Mouse (Mus musculus) lung, embryonic 14.5 days (tissue): ENCODE data around the gene Gm10840. TPM values are rescaled to one million over a fixed set of nuclear protein-coding genes. Genes with fewer than 3 reads are reported as not detected.
A peak's percentile ranks its signal among the peaks of the same experiment; 100 is the strongest.

Source experiments
- ATAC-seq: fragments of 200-750 bp; cut with Nextera tagmentation; 2 replicates; pipeline ENCODE4 v1.8.0; 2017; ENCODE audit warnings: mild to moderate bottlenecking, moderate TSS enrichment, moderate library complexity; ENCODE audit not compliant: insufficient read depth
- DNase-seq: peaks from one replicate; pipeline ENCODE4 v3.0.0-alpha.2; 2015
- H3K27ac ChIP-seq: fragments of 300-500 bp; sonication (generic); 2 replicates; pipeline ENCODE4 v1.5.1; 2014; ENCODE audit warnings: low read depth, mild to moderate bottlenecking, moderate library complexity
- H3K27me3 ChIP-seq: fragments of 300-500 bp; sonication (generic); 2 replicates; pipeline ENCODE4 v1.6.1; 2014; ENCODE audit warnings: low read length, control low read depth; ENCODE audit not compliant: insufficient read depth
- H3K36me3 ChIP-seq: fragments of 300-500 bp; sonication (generic); 2 replicates; pipeline ENCODE4 v1.6.1; 2014; ENCODE audit warnings: control low read depth; ENCODE audit not compliant: insufficient read depth
- H3K4me1 ChIP-seq: fragments of 300-500 bp; sonication (generic); 2 replicates; pipeline ENCODE4 v1.6.1; 2014; ENCODE audit warnings: antibody characterized with exemption, control low read depth; ENCODE audit not compliant: insufficient read depth
- H3K4me2 ChIP-seq: fragments of 300-500 bp; sonication (generic); 2 replicates; pipeline ENCODE4 v1.6.1; 2014; ENCODE audit warnings: mild to moderate bottlenecking
- H3K4me3 ChIP-seq: fragments of 300-500 bp; sonication (generic); 2 replicates; pipeline ENCODE4 v1.5.1; 2014; ENCODE audit warnings: low read depth, low read length
- H3K9ac ChIP-seq: fragments of 300-500 bp; sonication (generic); 2 replicates; pipeline ENCODE4 v1.6.1; 2014
- H3K9me3 ChIP-seq: fragments of 300-500 bp; sonication (generic); 2 replicates; pipeline ENCODE4 v1.6.1; 2016; ENCODE audit warnings: low read depth, low read length, control low read depth
- CTCF ChIP-seq: IDR thresholded peaks from 2 replicates; pipeline ENCODE4 v1.5.1; 2016; ENCODE audit warnings: antibody characterized with exemption, low read depth
- WGBS: fragments of 180-500 bp; shearing (Covaris S2); extraction: QIAGEN DNeasy Blood & Tissue Kit; methylation state at CpG from one replicate; pipeline ENCODE4 v1.1.7; 2014; 5-methylcytosine and 5-hydroxymethylcytosine counted together
- polyA plus RNA-seq: library from polyadenylated mRNA; unstranded; fragments of >200 nt; fragmentation: Nextera tagmentation; extraction: Ambion mirVana; gene quantifications from 2 replicates; pipeline ENCODE4 v1.2.1, GENCODE M21; 2014

Gene Gm10840
- polyA plus RNA-seq, 1 experiment from 2014 or later = not detected

GRCm38 (mm10) chr11:106191716-106192115 is 31.1 kb downstream of the Gm10840 start:
- Histone ChIP-seq H3K27me3 (no peaks in the 10 kb centered on the region), H3K27ac (no peak overlapping the region), H3K4me2 (no peak overlapping the region), H3K9me3 (no peaks in the 10 kb centered on the region), H3K36me3 (peaks cover 5% of the 10 kb centered on the region; the same call in 1 of the 2 replicates), H3K9ac (no peak overlapping the region), H3K4me3 (no peak overlapping the region), H3K4me1 (0 out of 2 replicates have a peak, but pooled peaks cover 5% of the 10 kb centered on the region)
- ATAC-seq = no peak
- DNase-seq = no peak
- 95% methylated on average over 3 of the region's 3 CpGs for WGBS
- no peak for TF ChIP-seq CTCF

- ATAC-seq = no peak
- Histone ChIP-seq H3K9ac (no peak overlapping the region), H3K27me3 (no peaks in the 10 kb centered on the region), H3K27ac (no peak overlapping the region), H3K4me2 (peak overlapping the region; percentile 75), H3K4me1 (0 out of 2 replicates have a peak, but pooled peaks cover 5% of the 10 kb centered on the region), H3K9me3 (no peaks in the 10 kb centered on the region), H3K36me3 (peaks cover 9% of the 10 kb centered on the region; the same call in 1 of the 2 replicates), H3K4me3 (peak overlapping the region; percentile 55)
- DNase-seq = no peak
- 76% methylated on average over 5 of the region's 5 CpGs for WGBS
- TF ChIP-seq CTCF = no peak
These were observed 31.6 kb downstream of the Gm10840 start for GRCm38 (mm10) chr11:106192241-106192640.

- DNase-seq = peak; percentile 26
- Histone ChIP-seq H3K9ac (peak overlapping the region; percentile 57), H3K27me3 (no peaks in the 10 kb centered on the region), H3K4me1 (0 out of 2 replicates have a peak, but pooled peaks cover 5% of the 10 kb centered on the region), H3K9me3 (no peaks in the 10 kb centered on the region), H3K4me3 (peak overlapping the region; percentile 55), H3K27ac (peak overlapping the region; percentile 73), H3K4me2 (peak overlapping the region; percentile 75), H3K36me3 (peaks cover 15% of the 10 kb centered on the region)
- WGBS = 7% methylated on average over 19 of the region's 19 CpGs
- peak; percentile 44 for TF ChIP-seq CTCF
- no peak; the same call in 1 of the 2 replicates for ATAC-seq
These were observed 32.2 kb downstream of the Gm10840 start for GRCm38 (mm10) chr11:106192657-106193370.

GRCm38 (mm10) chr11:106193371-106194154 is 32.9 kb downstream of the Gm10840 start:
- no peaks in the 10 kb centered on the region for H3K9me3 ChIP-seq
- peaks cover 23% of the 10 kb centered on the region for H3K36me3 ChIP-seq
- H3K4me3 ChIP-seq = peak overlapping the region; percentile 55
- peak; percentile 98 for DNase-seq
- WGBS = under 1% methylated on average over 41 of the region's 44 CpGs
- no peak for TF ChIP-seq CTCF
- H3K27me3 ChIP-seq = no peaks in the 10 kb centered on the region
- H3K27ac ChIP-seq = peak overlapping the region; percentile 79
- ATAC-seq = peak; percentile 97
- H3K4me1 ChIP-seq = 0 out of 2 replicates have a peak, but pooled peaks cover 5% of the 10 kb centered on the region
- H3K9ac ChIP-seq = peak overlapping the region; percentile 62
- H3K4me2 ChIP-seq = peak overlapping the region; percentile 75

GRCm38 (mm10) chr11:106194155-106194541 is 33.5 kb downstream of the Gm10840 start:
- 28% methylated on average over 3 of the region's 3 CpGs for WGBS
- peak overlapping the region; percentile 75 for H3K4me2 ChIP-seq

GRCm38 (mm10) chr11:106194891-106195290 is 34.2 kb downstream of the Gm10840 start:
- DNase-seq (no peak), ATAC-seq (no peak)
- WGBS = 86% methylated on average over 7 of the region's 7 CpGs
- TF ChIP-seq CTCF = no peak
- Histone ChIP-seq H3K27me3 (no peaks in the 10 kb centered on the region), H3K4me1 (0 out of 2 replicates have a peak, but pooled peaks cover 5% of the 10 kb centered on the region), H3K36me3 (peaks cover 33% of the 10 kb centered on the region), H3K4me2 (no peak overlapping the region), H3K9me3 (no peaks in the 10 kb centered on the region), H3K9ac (no peak overlapping the region), H3K27ac (peak overlapping the region; percentile 33; the same call in 1 of the 2 replicates), H3K4me3 (no peak overlapping the region)

More at GRCm38 (mm10) chr11:106194155-106194541, 33.5 kb downstream of the Gm10840 start:
- no peak for DNase-seq
- H3K27me3 ChIP-seq = no peaks in the 10 kb centered on the region
- H3K36me3 ChIP-seq = peaks cover 28% of the 10 kb centered on the region
- H3K9ac ChIP-seq = peak overlapping the region; percentile 62
- peak overlapping the region; percentile 55 for H3K4me3 ChIP-seq
- TF ChIP-seq CTCF = no peak
- H3K4me1 ChIP-seq = 0 out of 2 replicates have a peak, but pooled peaks cover 5% of the 10 kb centered on the region
- H3K9me3 ChIP-seq = no peaks in the 10 kb centered on the region
- no peak for ATAC-seq
- H3K27ac ChIP-seq = peak overlapping the region; percentile 79

GRCm38 (mm10) chr11:106195341-106195740 is 34.7 kb downstream of the Gm10840 start:
- Histone ChIP-seq H3K36me3 (peaks cover 36% of the 10 kb centered on the region), H3K4me3 (no peak overlapping the region), H3K9ac (no peak overlapping the region), H3K4me2 (no peak overlapping the region), H3K27me3 (no peaks in the 10 kb centered on the region), H3K4me1 (0 out of 2 replicates have a peak, but pooled peaks cover 5% of the 10 kb centered on the region), H3K9me3 (no peaks in the 10 kb centered on the region), H3K27ac (peak overlapping the region; percentile 33; the same call in 1 of the 2 replicates)
- peak; percentile 4 for DNase-seq
- no peak for TF ChIP-seq CTCF
- ATAC-seq = no peak
